Mouse (Mus musculus) left cerebral cortex, adult 9 months (tissue): ENCODE data around the gene 2310030G06Rik.

Source experiments
- DNase-seq, 2 experiments: peaks; one replicate each; pipeline ENCODE4 v3.0.0; 2022; ENCODE audit warnings: low spot score in 2 of 2

The 2310030G06Rik gene

GRCm38 (mm10) chr9:50742261-50742660, 4.1 kb downstream of the 2310030G06Rik start:
- no peak for DNase-seq

GRCm38 (mm10) chr9:50740867-50741784, 5.2 kb downstream of the 2310030G06Rik start:
- no peak for DNase-seq

GRCm38 (mm10) chr9:50738914-50739870, 7.1 kb downstream of the 2310030G06Rik start, which contains the start of gene Dixdc1:
Gene Dixdc1, minus strand, starts transcription at chr9:50739517.
- peak; percentile 86 to 92 for DNase-seq

DNA sequence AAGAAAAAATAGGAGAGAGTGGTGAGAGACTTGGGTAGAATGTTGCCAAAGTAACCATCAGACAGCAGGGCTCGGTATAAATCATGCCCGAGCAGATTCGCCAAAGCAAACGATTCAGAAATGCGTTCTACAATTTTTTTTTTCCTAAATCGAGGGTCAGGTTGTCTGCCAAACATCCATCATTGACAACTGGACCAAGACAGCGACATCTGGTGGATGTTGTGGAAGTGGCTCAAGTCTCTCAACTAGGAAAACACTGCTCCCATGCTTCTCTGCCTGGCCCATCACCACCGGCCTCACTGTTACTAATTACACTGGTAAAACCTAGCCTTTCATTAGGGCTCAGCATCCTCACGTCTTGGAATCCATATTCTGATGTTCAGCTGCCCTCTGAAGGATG, 11.3 kb downstream of the 2310030G06Rik start:
- peak in 1 of 2 experiments; percentile 61 for DNase-seq

DNA sequence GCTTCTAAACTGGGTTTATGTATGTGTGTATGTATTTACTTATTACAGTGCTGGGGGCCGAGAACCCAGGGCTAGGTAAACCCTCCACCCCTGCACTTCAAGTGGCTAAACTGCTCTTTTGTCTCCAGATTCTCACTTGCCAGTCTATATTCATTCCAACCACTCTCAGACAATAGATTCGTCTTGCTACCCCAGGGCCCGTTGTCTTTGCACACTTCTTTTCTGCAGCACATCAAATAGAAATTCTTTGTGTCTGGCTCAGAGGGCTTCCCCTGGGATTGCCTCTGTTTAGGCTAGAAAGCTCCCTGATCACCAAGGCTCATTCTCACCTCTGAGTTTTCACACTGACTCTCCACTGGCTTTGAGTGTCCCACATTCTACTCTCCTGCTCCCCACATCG, 13.8 kb downstream of the 2310030G06Rik start:
- no peak for DNase-seq

DNA sequence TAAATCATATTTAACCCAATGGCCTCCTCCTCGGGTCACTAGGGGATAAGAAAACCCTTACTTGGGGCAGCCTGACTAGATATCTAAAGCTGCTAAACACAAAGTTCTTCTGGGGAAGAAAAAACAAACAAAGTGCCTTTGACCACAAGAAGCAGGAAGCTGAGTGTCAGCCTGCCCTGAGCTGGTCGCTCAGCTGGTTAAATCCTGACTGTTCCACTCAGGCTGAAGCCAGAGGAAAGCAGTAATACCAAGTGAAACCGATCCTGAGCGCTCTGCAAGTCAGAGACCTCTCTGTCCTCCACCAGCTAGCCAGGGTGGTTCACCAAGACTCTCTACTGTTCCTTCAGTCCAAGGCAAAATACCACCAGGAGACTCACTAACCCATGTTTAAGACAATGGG, 16.7 kb downstream of the 2310030G06Rik start:
- no peak for DNase-seq

GRCm38 (mm10) chr9:50727925-50728651, 18.2 kb downstream of the 2310030G06Rik start:
- DNase-seq, result peak; percentile 83 to 89

- peak; percentile 52 to 72 for DNase-seq
Observed at GRCm38 (mm10) chr9:50727171-50727924, 19.0 kb downstream of the 2310030G06Rik start.

DNA sequence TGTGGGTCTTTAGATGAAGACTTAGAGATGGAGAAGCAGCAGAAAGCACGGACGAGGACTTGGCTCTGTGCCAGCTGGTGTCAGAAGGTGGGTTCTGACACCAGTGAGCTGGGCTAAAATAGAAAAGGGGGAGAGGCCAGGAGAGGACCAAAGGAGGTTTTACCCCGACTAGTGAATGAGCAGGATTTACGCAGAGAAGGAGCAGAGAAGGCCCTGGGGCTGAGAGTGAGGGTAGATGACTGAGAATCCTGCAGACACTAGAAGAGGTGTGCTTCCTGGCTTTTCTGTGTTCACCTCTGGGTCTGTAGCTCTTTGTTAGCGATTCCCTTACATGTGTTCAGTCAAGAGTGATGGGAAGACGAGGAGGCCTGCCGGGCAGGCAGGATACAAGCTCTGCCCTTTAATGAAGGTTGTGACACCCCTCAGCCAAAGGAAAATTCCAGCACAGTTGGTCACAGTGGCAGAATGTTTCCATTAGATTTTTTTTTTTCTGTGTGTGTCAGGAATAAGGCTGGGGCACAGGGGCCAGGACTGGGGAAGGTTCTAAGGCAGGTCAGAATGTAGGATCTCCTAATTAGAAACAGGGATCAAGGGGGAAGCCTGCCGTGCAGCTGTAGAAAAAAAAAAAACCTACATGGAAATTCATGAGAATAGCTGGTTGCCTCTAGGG, 20.3 kb downstream of the 2310030G06Rik start:
- no peak for DNase-seq

DNA sequence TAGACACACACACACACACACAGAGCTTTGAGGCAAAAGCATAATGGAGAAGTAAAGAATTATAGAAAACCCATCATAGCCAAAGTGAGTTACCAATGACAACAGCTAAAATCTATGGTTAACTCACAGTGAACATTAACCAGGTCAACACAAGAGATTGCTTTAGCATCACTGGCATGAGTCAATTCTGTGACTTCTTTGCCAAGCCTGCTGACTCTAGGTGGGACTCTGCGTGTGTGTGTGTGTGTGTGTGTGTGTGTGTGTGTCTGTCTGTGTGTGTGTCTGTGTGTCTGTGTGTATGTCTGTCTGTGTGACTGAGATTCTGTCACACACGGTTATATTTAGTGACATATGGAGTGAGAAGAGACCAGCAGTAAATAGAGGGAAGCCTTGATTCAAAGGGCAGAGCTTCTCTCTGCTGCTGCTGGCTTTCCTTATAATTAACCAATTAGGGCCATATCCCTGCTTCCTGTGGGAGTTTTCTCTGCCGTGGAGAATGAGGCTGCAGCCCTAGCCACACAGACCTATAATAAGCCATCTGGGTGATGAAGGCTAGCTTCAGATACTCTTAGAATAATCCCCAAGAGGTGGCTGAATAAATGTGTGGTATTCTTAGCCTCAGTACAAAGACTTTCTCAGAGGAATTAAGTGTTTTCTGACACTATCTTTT, 21.5 kb downstream of the 2310030G06Rik start:
- no peak for DNase-seq

DNA sequence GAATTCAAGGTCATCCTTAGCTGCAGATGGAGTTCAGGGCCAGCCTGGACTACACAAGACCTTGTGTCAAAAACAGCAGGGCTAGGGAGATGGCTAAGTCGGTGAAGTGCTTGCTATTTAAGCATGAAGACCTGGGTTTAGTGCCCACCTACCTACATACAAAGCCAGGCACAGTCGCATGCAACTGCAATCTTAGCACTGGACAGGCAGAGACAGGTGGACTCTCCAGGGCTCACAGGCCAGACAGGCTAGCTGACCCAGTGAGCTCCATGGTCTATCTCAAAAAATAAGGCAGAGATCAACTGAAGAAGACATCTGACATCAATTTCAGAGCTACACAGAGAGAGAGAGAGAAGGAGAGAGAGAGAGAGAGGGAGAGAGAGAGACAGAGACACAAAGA, 22.2 kb downstream of the 2310030G06Rik start:
- no peak for DNase-seq

DNA sequence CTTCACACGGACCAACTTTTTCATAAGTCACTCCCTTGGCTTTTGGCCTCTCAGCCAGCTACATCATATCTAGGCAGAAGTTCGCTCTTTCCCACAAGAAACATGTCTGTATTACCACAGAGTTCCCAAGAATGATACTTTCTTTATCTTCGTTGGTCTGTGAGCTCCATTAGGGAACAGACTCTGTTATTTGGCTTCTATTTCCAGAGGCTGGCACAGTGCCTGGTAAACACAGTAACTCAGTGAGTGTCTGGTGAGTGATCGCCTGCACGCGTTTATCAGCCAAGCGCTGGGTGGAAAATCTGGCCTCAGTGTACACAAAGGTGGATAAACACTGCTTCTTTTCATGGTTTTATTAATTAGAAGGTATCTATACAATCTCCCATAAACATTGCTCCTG, 22.9 kb downstream of the 2310030G06Rik start:
- peak in 1 of 2 experiments; percentile 61 for DNase-seq

DNA sequence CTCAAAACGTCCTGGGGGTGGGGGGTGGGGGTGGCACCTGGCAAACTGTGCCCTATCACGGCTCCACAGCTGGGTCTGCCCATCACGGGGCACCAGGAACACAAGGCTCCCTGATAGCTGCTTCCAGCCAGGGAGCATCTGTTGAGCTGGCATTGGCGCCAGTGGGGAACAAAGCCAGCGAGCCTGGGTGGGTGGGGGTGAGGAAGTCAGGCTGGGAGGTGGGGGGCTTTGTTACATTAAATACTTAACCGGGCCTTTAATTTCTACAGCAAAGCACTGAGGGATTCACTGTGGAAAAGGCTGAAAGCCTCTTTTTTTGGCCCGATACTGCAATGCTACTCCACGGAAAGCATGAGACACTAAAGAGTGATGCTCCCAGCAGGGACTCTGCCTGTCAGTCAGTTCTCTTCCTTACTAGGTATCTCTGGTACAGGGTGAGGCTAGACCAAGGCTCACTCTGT, 23.9 kb downstream of the 2310030G06Rik start:
- DNase-seq, result no peak

DNA sequence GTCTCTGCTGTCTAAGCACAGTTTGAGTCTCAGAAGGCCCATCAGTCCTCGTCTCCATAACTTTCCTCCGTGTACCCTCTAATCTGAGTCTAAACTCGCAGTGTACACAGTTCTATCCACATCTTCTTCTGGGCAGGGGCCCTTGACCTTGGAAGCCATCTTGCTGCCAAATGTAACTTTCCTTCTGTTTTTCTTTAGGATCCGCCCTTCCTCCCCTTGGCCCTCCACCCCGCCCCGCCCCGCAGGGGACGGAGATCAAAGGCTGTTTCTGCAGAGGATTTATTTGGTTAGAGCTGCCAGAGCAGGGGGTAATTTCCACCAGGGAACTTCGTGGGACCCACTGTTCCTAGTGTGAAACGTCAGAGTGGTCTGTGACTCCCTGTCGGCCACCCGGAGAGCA, 25.3 kb downstream of the 2310030G06Rik start:
- DNase-seq, result no peak

GRCm38 (mm10) chr9:50718878-50719277, 27.5 kb downstream of the 2310030G06Rik start:
- no peak for DNase-seq

DNA sequence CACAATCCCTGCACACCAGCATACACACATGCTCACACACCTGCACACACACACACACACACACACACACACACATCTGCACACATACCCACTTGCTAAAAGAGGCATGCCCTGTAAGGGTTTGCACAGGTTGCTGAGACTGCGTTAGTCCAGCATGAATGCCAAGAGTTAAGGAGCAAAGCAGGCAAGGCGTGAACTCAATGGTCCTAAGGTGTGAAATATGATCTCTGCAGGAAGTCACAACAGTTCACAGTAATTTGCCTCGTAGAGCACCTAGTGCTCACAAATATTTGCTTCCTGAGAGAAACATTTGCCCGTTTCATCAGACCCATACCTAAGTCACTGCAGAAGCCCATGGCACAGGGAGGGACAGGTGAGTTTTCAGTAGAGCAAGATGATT, 32.1 kb downstream of the 2310030G06Rik start:
- DNase-seq, result no peak

DNA sequence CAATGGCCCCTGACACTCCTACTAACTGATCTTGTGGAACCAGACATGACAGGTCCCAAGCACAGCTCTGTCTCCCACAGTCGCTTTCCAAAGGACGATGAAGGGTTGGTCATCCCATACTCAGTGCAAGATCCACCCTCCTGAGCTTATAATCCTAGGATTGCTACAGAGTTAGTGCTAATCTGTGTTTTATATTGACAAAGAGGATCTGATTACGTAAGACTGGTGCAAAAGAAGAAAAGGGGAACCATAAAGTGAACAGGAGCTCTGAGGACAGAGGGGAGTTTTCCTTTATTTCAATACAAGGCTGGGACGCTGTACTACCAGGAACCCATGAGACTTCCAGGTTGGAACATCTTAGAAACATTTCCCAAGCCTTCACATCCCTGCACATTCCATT, 35.0 kb downstream of the 2310030G06Rik start:
- DNase-seq, result no peak

- DNase-seq, result no peak
Observed at GRCm38 (mm10) chr9:50709108-50709507, 37.2 kb downstream of the 2310030G06Rik start.

DNA sequence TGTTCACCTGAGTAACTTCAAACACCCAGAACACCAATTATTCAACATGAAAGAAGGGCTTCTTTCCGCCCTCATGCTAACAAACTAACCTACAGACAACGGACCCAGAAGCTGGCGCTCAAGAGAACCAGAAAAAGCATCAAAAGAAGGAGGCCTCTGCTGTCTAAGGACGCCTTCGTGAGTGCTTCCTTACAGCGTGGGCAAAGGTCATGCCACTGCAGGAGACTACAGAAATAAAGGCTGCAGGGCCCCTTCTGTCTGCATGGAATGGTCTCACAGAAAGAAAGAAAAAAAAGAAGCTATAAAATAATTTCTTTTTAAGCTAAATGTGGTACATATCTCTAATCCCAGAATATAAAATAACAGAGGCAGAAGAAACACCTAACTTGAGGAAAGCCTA, 41.4 kb downstream of the 2310030G06Rik start:
- no peak for DNase-seq
